Comparison of ENCODE assay signal across 8 mouse cellular contexts in genomic region chr12:100289267-100290177, GRCm38 (mm10).
A peak's percentile ranks its signal among the peaks of the same experiment; 100 is the strongest.
DNase-seq lines count a peak whose midpoint lies in the region; ATAC-seq lines count a peak whose summit lies in the region.

No protein-coding gene starts in this region.

- peaks cover 26% of the 10 kb centered on the region for H3K4me1 ChIP-seq in forebrain, embryonic 16.5 days (replicated peaks; ENCODE audit: control insufficient read depth, insufficient read depth, low read length)

- peak; percentile 83 for DNase-seq in retina, postnatal 1 day
- no peak for DNase-seq in retina, embryonic 14.5 days (ENCODE audit: low spot score)
- peak; percentile 61 for DNase-seq in heart, postnatal 25 days (ENCODE audit: low spot score)
- DNase-seq in kidney, postnatal 4 days, result peak; percentile 88 to 91
- DNase-seq in lung, postnatal 25 days (ENCODE audit: low spot score), result peak; percentile 76
- DNase-seq in skeletal muscle tissue, adult 2 months (ENCODE audit: low read depth, low spot score), result peak; percentile 69
- no peak for DNase-seq in spleen, postnatal 4 days (ENCODE audit: low spot score in 2 of 2)

- ATAC-seq in forebrain, embryonic 16.5 days, result peak; percentile 69

- no peak overlapping the region for H3K4me2 ChIP-seq in forebrain, embryonic 16.5 days (ENCODE audit: low read length)

- peak overlapping the region; percentile 15; the same call in 1 of the 2 replicates for H3K9ac ChIP-seq in forebrain, embryonic 16.5 days (replicated peaks; ENCODE audit: low read depth, low read length)

- intact Hi-C loops in heart, postnatal 25 days (cut with DNase I), result loop anchor here (2.0 kb wide), 1 partner anchor 13 kb away; no protein-coding TSS in a partner anchor

- no peaks in the 10 kb centered on the region for H3K36me3 ChIP-seq in forebrain, embryonic 16.5 days (ENCODE audit: control insufficient read depth, insufficient read depth)

- H3K27ac ChIP-seq in forebrain, embryonic 16.5 days (ENCODE audit: low read length), result peak overlapping the region; percentile 76

- no peaks in the 10 kb centered on the region for H3K27me3 ChIP-seq in forebrain, embryonic 16.5 days (replicated peaks; ENCODE audit: control insufficient read depth, insufficient read depth, low read length)

- WGBS in forebrain, embryonic 16.5 days, result 14% methylated on average over 8 of the region's 8 CpGs

- no peak overlapping the region for H3K4me3 ChIP-seq in forebrain, embryonic 16.5 days (replicated peaks; ENCODE audit: low read length)

- H3K9me3 ChIP-seq in forebrain, embryonic 16.5 days (ENCODE audit: control insufficient read depth, low read length), result no peaks in the 10 kb centered on the region

Comparison
In these comparisons a context has a peak if more than half of its experiments do, and no peak if none do; other contexts are left out.
1. DNase-seq: peak in retina, postnatal 1 day (single experiment), heart, postnatal 25 days (single experiment), kidney, postnatal 4 days (2 of 2), lung, postnatal 25 days (single experiment) and skeletal muscle tissue, adult 2 months (single experiment); none in retina, embryonic 14.5 days (single experiment) and spleen, postnatal 4 days (0 of 2).